Mouse (Mus musculus): Measurements from ENCODE around the gene Lrrc66.
"Not testable (repeated sequence)": the region's sequence is repeated elsewhere in the genome, so short reads cannot be mapped to it uniquely, and the experiment has no call there.

Lrrc66 gene

DNA sequence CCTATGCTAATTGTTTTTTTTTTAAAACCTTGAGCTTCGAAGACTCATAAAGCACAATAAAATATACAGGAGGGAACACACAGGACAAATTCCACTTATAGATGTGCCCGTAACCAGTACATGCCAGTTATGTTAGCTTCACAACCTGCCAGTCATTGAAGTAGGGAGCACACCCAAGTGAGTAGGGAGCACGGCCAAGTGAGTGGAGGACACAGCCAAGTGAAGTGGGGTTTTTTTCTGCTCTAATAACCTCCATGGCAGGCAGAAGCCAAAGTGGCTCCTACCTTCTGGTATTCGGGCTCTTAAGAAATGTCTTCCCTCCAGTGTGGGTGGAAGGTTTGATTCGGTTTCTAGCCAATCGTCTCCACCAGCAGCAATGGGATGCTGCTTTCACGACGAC lies 19.0 kb downstream of the Lrrc66 start:
- no peak for DNase-seq (ENCODE audit: low read depth, low spot score)

DNA sequence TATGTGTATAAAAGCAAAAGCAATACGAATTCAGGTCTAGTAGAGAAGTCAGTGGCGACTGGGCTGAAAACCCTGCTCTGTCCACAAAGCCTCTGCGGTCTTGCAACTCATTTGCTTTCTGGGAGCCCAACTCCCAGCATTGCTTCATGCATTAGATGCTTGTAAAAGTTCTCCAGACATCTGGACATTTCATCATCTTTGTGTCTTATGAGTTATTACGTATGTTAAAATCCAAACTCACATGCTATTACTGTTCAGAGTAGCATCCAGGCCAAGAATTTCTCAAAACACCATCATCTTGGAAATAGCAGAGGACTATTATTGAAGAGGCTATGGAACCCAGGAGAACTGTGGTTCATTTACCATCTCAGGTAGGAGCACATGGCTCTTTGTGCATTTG lies 21.3 kb downstream of the Lrrc66 start:
- DNase-seq (ENCODE audit: low read depth, low spot score): no peak

DNA sequence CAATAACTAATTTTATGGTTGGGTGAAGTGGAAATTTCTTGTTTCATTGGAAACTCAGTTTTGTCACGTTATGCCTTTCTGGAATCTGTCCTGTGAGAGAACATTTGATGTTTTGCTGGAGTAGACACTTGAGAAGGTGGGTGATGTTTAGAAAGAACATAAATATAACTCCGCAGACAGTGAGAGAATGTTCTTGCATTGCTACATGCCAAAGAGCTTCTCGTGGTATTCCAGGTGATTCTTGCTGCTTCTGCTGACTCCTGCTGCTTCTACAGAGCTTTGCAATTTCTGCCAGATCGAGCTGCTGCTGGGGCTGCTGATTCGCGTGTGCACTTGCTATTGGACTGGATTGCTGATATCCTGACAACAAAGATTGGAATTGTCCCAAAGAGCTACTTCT lies 27.4 kb downstream of the Lrrc66 start:
- DNase-seq (ENCODE audit: low read depth, low spot score): no peak

DNA sequence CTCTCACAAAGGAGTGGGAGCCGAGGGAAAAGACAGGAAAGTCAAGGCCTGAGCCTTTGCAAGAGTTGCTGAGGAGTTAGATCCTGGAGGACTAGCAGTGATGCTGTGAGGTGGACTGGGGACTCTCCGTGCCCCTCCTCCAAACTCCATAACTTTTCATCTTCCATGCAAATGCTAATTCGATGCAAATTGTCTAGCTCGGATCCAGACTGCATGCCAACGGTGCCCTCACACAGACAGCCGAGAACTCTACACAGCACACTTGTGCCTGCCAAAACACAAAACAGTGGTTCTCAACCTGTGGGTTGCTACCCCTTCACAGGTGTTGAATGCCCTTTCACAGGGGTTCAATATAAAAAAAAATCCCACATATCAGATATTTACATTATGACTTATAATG lies 27.8 kb downstream of the Lrrc66 start:
- no peak for DNase-seq (ENCODE audit: low read depth, low spot score)

DNA sequence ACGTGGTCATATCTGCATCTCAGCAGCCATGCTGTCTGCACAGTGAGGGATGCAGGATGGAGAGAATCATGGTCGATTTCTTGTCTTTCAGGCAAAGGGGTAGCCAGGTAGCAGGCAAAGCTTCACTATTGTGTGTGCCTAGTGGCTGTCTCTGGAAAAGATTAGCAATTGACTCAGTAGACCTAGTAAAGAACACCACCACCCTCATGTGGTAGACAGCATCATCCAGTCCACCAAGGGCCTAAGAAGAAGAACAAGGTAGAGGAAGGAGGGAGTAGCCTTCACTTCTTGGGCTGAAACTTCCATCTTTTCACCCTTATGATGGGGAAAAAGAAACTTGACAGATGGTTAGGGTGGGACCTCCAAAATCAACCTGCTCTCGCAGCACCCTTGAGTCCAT lies 29.5 kb downstream of the Lrrc66 start:
- no peak for DNase-seq (ENCODE audit: low read depth, low spot score)

DNA sequence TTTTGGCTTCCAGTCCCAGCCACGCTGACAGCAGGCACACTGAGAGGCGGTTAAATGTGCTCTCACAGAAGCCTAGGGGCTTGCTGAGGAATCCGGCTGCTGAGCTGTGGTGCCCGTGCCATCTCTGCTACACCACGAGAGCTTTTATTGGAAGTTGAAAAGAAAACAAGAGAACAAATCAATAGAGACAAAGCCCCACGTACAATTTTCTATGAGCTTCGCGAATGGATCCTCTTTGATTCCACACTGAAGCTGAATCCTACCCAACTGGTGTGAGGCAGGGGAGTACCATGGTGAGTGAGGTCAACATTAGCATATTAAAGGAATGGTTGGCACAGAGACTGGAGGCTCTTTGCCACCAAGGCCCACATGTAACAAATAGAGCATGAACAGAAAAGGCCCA lies 31.0 kb downstream of the Lrrc66 start:
- no peak for DNase-seq (ENCODE audit: low read depth, low spot score)

DNA sequence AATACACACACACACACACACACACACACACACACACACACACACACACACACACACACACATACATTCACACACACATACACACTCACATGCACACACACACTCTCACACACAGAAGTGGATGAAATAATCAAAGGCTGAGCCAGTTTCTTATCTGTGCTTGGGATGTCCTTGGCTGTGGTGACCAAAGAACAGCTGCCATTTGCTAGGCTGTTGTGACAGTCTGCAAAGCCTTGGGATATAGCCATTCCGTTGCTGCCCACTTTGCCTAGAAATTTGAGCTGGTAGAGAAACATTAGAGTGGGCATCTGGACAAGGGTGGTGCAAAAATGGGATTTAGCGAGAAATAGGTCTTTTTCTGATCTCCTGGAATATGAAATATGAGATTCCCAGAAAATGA lies 32.3 kb downstream of the Lrrc66 start:
- DNase-seq (ENCODE audit: low read depth, low spot score): no peak

DNA sequence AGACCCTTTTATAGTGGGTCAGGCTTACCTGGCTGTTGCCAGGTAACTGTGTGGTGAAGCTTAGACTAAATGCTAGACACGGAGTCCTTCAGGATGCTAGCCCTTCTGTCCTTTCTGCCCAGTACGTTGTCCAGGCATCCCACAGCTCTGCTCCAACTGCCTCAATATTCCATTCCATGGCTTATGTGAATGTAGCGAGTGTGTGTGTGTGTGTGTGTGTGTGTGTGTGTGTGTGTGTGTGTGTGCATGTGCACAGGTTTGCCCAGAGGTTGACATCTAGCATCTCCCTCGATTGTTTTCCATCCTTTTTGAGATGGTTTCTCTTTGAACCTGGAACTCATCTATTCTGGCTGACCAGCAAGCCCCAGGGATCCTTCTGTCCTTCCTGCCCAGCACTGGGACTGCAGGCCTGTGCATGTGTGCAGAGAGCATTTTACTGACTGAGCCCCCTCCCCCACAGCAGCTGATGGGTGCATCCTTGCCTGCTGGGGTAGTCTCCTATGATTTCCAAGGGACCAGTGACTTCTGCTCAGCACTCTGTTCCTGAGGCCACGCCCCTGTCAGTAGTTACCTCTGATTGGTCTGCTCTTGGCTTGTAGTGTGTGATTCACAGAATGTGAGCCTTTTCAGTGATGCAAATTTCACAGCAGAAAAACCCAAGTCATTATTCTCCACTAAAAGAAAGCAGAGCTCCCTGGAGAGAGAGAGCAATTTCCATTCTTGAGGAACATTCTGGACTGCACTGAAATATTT lies 33.2 kb downstream of the Lrrc66 start:
- no peak for DNase-seq (ENCODE audit: low read depth, low spot score)

DNA sequence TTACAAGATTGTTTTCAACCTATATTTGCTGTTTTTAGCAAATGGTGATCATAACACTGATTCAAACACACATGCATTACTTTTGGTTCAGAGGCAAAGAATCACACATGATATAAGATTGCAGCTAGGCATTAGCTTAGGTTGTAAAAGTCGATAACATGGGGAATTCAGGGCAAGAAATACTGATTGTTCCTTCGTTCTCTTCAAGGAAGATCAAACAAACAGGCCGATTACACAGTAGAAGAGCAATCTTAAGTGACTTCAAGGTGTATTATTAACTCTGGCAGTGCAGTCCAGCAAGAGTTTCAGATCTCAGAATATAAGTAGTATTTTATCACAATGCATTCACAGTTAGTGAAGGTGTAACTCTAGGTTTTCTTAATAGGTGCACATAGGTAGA lies 45.2 kb downstream of the Lrrc66 start:
- no peak for DNase-seq (ENCODE audit: low read depth, low spot score)

DNA sequence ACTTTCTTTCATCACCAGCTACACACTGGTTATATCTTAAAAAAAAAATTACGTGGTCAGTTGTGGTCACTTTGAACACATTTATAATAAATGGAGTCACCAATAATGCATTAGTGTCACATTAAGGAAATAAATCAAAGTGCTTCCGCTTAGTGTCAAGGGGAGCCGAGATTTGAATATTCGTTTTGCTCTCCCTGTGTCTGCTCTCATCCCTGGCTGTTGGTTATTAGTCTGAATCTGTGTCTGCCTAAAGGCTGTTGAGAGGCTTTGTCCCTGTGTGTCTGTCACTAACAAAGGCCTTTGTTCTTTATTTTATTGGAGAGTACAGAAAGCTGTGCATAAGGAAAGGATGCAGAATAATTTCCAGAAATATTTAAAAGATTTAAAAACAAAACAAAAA lies 45.7 kb downstream of the Lrrc66 start:
- no peak for DNase-seq (ENCODE audit: low read depth, low spot score)

DNA sequence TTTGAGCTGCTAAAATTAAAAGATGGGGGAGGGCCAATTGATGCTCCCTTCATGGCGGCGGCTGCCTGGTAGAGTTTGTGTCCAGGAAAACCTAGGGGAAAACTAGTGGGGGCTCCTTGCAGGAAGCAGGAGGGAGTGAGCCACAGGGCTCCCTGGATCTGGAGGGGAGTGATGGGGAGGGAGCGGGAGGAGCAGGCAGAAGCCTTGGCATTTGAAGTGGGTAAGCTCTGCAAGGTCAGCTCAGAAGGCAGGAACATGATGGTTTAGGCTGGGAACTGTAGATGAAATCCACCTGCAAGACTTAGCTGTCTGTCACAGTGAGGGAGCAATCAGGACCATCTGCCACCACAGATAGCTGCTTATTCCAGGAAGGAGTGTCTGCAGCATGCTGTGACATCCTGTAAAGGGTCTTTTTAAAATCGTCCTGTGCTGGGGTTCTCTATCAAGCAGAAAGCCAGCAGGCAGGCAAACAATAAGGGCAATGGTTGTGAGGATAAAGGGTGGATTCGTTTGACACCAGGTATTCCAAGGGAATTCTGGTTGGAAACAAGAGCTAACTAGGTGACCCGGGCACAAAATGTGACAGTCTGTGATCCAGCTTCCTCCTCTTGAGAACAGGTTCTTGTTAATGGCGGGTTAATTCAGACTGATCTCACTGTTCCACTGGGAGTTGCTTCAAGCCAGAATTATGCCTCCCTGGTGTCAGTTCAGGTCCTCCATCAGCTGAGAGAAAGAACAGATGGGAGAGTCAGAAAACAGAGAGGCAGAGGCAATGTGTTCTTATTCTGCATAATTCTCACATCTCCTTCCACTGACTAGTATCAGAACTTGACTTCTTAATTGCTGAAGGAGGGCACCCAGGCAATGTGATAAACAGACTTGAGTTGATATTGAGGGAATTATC lies 46.9 kb downstream of the Lrrc66 start:
- DNase-seq (ENCODE audit: low read depth, low spot score): no peak

DNA sequence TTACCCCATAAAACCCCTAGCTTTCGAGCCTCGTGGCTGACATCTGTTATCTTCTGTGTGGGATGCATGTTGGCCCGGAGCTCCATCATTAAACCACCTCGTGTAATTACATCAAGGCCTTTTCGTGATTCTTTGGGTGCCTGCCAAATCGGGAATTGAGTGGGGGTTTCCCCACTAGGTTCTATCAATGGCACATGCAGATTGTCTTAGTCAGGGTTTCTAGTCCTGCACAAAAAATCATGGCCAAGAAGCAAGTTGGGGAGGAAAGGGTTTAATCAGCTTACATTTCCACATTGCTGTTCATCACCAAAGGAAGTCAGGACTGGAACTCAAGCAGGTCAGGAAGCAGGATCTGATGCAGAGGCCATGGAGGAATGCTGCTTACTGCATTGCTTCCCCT lies 48.3 kb downstream of the Lrrc66 start:
- DNase-seq (ENCODE audit: low read depth, low spot score): not testable (repeated sequence)

DNA sequence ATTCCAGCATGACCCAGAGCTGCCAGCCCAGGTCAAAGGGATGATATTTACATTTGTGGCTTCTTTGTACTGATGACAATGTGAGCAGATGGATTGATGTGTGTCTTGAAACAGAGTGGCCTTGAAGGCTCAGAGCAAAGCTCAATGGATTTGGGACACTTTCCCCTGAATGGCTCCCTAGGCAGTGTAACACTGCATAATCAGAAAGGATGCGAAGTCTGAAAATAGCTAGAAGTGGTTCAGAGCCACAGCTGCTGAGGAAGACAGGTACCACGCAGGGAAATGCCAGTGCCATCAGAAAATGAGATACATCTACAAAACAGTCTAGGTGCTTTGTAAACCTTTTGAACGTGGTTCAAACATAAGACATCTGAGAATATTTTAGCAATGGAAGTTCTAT lies 54.2 kb downstream of the Lrrc66 start:
- no peak for DNase-seq (ENCODE audit: low read depth, low spot score)

DNA sequence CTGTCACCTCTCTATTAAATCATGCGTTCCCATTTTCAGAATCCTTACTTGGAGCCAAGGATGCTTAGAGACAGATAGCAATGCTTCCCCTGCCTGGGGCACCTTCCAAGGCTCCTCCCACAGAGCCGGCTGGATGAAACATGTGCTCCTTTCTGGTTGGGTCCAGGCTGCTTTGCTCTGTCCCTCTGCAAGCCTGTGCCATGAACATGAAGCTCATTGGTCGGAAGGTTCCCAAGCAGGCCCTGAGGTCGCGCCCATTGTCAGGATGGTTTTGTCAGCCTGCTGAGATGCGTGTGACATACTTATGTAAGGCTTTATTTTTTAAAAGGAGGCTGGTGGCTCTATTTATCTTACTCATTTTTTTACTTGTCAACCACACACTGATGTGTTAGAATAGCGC lies 55.6 kb downstream of the Lrrc66 start:
- DNase-seq (ENCODE audit: low read depth, low spot score): no peak

DNA sequence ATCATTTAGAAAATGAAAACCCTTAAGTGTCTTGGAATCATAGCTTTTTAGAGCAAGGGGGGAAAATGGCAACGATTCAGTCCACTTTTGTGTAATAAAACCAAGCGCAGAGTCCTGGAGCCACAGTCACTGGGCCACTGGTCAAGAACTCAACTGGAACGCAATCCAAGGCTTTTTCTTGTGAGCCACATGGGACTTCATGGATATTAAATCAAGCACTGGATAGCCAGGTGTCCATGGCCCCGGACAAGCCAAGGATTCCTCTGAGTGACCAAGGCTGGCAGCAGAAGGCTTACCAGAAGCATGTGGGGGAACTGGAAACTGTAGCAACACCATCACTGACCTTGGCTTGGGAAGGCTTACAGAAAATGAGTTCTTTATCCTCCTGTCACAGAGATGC lies 57.7 kb downstream of the Lrrc66 start:
- no peak for DNase-seq (ENCODE audit: low read depth, low spot score)

DNA sequence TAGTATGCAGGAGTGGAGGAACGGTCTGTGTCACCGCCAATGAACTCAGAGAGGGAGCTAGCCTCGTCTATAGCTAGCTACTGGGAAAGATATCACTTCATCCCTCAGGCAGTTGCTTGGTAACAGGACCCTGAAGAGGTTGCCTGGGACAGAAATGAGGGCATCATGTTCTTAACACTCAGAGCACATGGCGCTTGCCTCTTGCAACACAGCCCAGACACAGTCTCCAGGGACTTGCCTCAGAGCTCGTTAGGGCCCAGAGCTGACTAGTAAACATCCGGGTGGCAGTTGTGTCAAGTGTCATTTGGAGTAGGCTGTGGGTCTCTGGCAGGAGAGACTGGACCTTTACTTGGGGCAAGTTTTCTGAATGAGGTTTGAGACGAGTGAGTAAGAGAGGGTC lies 58.5 kb downstream of the Lrrc66 start:
- DNase-seq (ENCODE audit: low read depth, low spot score): no peak

DNA sequence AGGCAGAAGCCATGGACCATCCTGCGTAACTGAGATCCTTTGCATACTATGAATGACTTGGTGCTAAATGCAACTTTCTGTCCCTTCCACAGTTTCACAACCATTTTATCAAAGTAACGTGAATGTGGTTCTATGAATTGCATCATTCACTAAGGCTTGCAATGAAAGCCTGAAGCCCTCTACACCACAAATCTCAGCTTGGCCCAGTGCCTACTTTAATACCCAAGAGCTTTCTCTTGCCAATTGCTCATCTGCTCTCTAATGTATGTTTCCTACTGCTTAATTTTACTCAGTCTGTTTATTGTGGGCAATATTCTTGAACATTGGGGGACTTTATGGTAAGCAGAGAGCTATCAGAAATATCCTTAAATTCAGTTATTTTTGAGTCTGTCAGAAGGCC lies 59.5 kb downstream of the Lrrc66 start:
- DNase-seq (ENCODE audit: low read depth, low spot score): no peak

DNA sequence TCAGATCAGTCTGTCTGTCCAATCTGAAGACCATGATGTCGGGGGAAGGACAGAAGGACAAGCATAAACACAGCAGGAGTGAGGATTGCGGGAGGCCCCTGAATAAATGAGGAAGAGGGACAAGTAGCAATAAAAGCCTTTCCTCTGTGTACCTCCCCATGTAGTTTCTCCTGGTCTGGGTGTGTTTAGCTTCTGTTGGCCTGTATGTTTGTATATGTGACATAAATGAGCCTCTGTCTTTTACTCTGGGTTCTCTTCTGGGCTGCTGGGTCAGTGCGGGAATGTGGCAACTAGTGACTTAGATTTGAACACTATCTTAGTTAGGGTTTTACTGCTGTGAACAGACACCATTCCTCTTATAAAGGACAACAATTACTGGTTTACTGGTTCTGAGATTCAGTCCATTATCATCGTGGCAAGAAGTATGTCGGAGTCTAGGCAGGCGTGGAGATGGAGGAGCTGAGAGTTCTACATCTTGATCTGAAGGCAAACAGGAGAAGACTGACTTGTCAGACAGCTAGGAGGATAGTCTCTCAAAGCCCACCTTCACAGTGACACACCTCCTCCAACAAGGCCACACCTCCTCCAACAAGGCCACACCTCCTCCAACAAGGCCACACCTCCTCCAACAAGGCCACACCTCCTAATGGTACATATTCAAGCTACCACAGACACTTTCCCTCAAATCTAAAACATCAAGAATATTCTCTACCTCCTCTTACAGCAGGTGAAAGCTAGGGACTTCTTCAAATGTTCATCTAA lies 60.8 kb downstream of the Lrrc66 start:
- DNase-seq (ENCODE audit: low read depth, low spot score): no peak

DNA sequence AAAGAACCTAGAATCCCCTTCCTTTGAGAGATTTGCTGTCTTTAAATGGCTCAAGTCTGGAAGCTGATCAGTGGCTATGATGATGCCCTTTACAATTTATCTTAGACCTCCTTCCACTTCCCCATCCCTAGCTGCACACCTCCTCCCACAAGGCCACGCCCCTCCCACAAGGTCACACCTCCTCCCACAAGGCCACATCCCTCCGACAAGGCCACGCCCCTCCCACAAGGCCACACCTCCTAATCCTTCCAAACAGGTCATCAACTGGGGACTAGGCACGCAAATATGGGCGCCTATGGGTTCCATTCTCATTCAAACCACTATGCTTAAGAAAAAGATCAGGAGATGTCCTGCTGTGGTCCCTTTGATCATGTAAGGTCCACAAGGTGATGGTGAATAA lies 63.1 kb downstream of the Lrrc66 start:
- DNase-seq (ENCODE audit: low read depth, low spot score): no peak

DNA sequence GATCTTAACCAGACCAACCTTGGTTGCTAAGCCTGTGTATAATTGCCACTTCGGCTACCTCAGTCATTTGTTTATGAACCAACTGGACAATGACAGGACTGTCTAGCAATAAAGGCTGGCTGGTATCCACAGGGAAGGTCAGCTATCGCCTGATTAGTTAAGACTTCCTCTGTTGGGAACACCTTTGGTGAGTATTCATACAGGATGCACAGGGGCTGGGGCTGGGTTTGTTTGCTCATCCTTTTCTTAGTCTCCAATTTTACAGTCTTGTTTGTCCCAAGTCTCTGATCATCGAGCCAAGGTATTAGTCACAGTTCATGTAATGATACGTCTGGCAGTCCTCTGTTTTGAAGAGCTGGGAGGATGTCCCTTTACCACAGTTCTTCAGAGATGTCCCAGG lies 65.4 kb downstream of the Lrrc66 start:
- DNase-seq (ENCODE audit: low read depth, low spot score): no peak

DNA sequence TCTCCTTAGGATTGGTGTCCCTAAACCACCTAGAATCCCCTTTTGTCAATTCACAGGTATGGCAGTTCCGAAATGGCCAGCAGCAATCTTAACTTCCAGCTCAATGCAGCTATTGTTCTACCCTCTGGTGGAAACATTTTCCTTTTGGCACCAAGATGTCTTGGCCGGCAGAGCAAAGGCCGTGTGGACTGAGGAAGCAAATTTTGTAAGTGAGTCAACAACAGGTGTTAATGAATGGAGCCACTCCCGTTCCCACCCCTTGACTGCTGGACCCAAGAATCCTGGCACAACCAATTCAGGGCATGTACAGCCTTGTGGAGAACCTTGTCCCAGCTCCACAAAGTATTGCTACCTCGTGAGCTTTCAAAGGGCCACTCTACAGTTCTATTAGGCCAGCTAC lies 66.2 kb downstream of the Lrrc66 start:
- DNase-seq (ENCODE audit: low read depth, low spot score): no peak

DNA sequence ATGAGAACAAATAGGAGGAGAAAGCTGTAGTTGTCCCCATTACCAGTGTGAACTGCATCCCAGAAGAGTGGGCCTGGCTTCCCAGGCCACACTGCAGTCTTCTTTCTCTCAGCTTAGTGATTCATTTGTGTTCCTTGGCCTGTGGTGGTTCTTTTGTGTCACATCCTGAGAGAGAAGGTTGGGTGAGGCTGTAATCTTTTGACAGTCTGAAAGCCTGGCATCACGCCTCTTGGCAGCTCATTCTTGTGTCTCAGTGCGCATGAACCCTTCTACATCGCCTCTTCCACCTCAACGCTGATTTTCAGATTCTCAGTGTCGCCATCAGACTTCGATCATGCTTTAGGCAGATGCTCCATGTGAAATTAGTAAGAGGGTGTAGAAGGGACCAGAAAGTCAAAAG lies 68.3 kb downstream of the Lrrc66 start:
- DNase-seq (ENCODE audit: low read depth, low spot score): no peak
